Mouse (Mus musculus) brain, adult 10 weeks (tissue): ENCODE measurements around the gene Ifi35. TPM values are rescaled to one million over a fixed set of nuclear protein-coding genes. Genes with fewer than 3 reads are reported as not detected.

Source experiments
- polyA plus RNA-seq: library from polyadenylated mRNA; stranded (reverse); fragments of 350-450 nt; fragmentation: Illumina TruSeq; extraction: RNeasy Lipid Tissue Mini Kit (QIAGEN cat#74804); gene quantifications from one replicate; pipeline ENCODE4 v1.2.3, GENCODE M21; 2015; ENCODE audit warnings: low read depth, low replicate concordance

Gene Ifi35
- polyA plus RNA-seq, result 5.8 TPM

GRCm38 (mm10) chr11:101448274-101448746 is at the start of gene Ifi35:
TSS of gene Ifi35 (plus strand) at chr11:101448407.

GRCm38 (mm10) chr11:101417101-101417855 is 30.9 kb upstream of the Ifi35 start, which contains the start of gene Aarsd1:
TSS of gene Aarsd1 (minus strand) at chr11:101417615.

GRCm38 (mm10) chr11:101424105-101424851 is 23.9 kb upstream of the Ifi35 start, which contains the start of gene Gm27029:
TSS of gene Gm27029 (minus strand) at chr11:101424796.

GRCm38 (mm10) chr11:101424925-101425813 is 23.0 kb upstream of the Ifi35 start, which contains the start of the genes Rundc1 and Ptges3l:
TSS of gene Rundc1 (plus strand) at chr11:101425085.
TSS of gene Ptges3l (minus strand) at chr11:101425333.

GRCm38 (mm10) chr11:101442127-101442693 is 6.0 kb upstream of the Ifi35 start, which contains the start of gene Rpl27:
TSS of gene Rpl27 (plus strand) at chr11:101442298.

GRCm38 (mm10) chr11:101464211-101465100 is 16.2 kb downstream of the Ifi35 start, which contains the start of gene Rnd2:
TSS of gene Rnd2 (plus strand) at chr11:101464999.

GRCm38 (mm10) chr11:101465869-101466551 is 17.8 kb downstream of the Ifi35 start, which contains the start of gene Vat1:
TSS of gene Vat1 (minus strand) at chr11:101466230.

Other genes with a start within 250 kb of the Ifi35 start
- 42.2 TPM for gene Ezh1, start 221.9 kb upstream of the Ifi35 start, polyA plus RNA-seq
- gene Ramp2, start 202.4 kb upstream of the Ifi35 start, polyA plus RNA-seq, result 28.6 TPM
- gene Vps25, start 194.7 kb upstream of the Ifi35 start, polyA plus RNA-seq, result 94.4 TPM
- 4.8 TPM for gene Wnk4, start 187.8 kb upstream of the Ifi35 start, polyA plus RNA-seq
- 0.58 TPM for gene Cntd1, start 169.4 kb upstream of the Ifi35 start, polyA plus RNA-seq
- gene Coa3, start 169.3 kb upstream of the Ifi35 start, polyA plus RNA-seq, result 223 TPM
- 183 TPM for gene Becn1, start 146.1 kb upstream of the Ifi35 start, polyA plus RNA-seq
- 106 TPM for gene Psme3, start 132.2 kb upstream of the Ifi35 start, polyA plus RNA-seq
- gene Aoc2, start 123.3 kb upstream of the Ifi35 start, polyA plus RNA-seq, result 3.6 TPM
- 0.64 TPM for gene Aoc3, start 117.8 kb upstream of the Ifi35 start, polyA plus RNA-seq
- not detected for gene G6pc, start 80.8 kb upstream of the Ifi35 start, polyA plus RNA-seq
- gene Aarsd1, start 30.8 kb upstream of the Ifi35 start, polyA plus RNA-seq, result 71.2 TPM
- gene Gm27029, start 23.6 kb upstream of the Ifi35 start, polyA plus RNA-seq, result 3.4 TPM
- 31.3 TPM for gene Rundc1, start 23.3 kb upstream of the Ifi35 start, polyA plus RNA-seq
- 6.1 TPM for gene Ptges3l, start 23.1 kb upstream of the Ifi35 start, polyA plus RNA-seq
- 399 TPM for gene Rpl27, start 6.1 kb upstream of the Ifi35 start, polyA plus RNA-seq
- gene Rnd2, start 16.6 kb downstream of the Ifi35 start, polyA plus RNA-seq, result 246 TPM
- gene Vat1, start 17.8 kb downstream of the Ifi35 start, polyA plus RNA-seq, result 31.2 TPM
- gene Brca1, start 103.5 kb downstream of the Ifi35 start, polyA plus RNA-seq, result 0.70 TPM
- gene Nbr1, start 103.7 kb downstream of the Ifi35 start, polyA plus RNA-seq, result 110 TPM
- gene Tmem106a, start 133.8 kb downstream of the Ifi35 start, polyA plus RNA-seq, result 1.1 TPM
- not detected for gene Gm11634, start 150.8 kb downstream of the Ifi35 start, polyA plus RNA-seq
- 9.0 TPM for gene Rdm1, start 178.8 kb downstream of the Ifi35 start, polyA plus RNA-seq
- gene Arl4d, start 217.1 kb downstream of the Ifi35 start, polyA plus RNA-seq, result 36.1 TPM